Mouse (Mus musculus) erythroblast, embryonic 14.5 days (primary cell): ENCODE measurements at regions not wholly inside any gene's neighbourhood (a gene's known extent, or its start where the extent isn't known, plus 50 kb on each side); places are given as distances from the start of the nearest gene placed in this dataset.

Experiments used
- GATA1 ChIP-seq: IDR thresholded peaks from 2 replicates; pipeline ENCODE4 v1.6.1; 2012; ENCODE audit warnings: low read length, inconsistent platforms, mixed read lengths
- TAL1 ChIP-seq: IDR thresholded peaks from 3 replicates; pipeline ENCODE4 v1.6.1; 2012; ENCODE audit warnings: low read length, inconsistent platforms, mixed read lengths

DNA sequence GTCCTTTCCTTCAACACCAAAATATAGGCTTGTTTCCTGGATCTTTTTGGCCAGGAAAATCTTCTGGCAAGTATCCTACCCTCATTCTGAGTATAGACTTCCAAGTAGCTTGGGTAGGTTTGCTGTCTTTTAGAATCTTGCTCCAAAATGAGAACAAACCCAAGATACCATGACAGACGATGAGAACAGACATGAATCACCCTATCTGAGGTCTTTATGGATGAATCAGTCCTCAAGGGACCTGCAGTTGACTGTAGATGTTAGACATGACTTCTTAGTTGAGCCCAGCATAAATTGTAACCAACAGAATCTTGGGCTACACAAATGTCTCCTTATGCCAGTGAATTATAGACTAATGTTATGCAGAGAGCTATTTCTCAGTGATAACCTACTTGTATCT, 114.3 kb upstream of the Dkk2 start:
- TF ChIP-seq GATA1: no peak
- TF ChIP-seq TAL1: no peak
